8 mouse cellular contexts compared by ENCODE assay signal in genomic region chr5:31968046-31968506, GRCm38 (mm10).
A peak's percentile ranks its signal among the peaks of the same experiment; 100 is the strongest.
DNase-seq lines count a peak whose midpoint lies in the region; ATAC-seq lines count a peak whose summit lies in the region.

No protein-coding gene starts in this region.

- no peaks in the 10 kb centered on the region for H3K9me3 ChIP-seq in liver, embryonic 11.5 days (ENCODE audit: control insufficient read depth, low read length)
- no peaks in the 10 kb centered on the region for H3K9me3 ChIP-seq in embryonic facial prominence, embryonic 15.5 days (replicated peaks)
- no peaks in the 10 kb centered on the region for H3K9me3 ChIP-seq in stomach, embryonic 15.5 days

- no peak overlapping the region for H3K9ac ChIP-seq in liver, embryonic 11.5 days (ENCODE audit: low read depth, low read length)
- no peak overlapping the region for H3K9ac ChIP-seq in embryonic facial prominence, embryonic 15.5 days
- H3K9ac ChIP-seq in stomach, embryonic 15.5 days: no peak overlapping the region

- H3K4me1 ChIP-seq in liver, embryonic 11.5 days (replicated peaks; ENCODE audit: control insufficient read depth, insufficient read depth, low read length): no peaks in the 10 kb centered on the region
- H3K4me1 ChIP-seq in embryonic facial prominence, embryonic 15.5 days: peaks cover 10% of the 10 kb centered on the region; the same call in 1 of the 2 replicates
- peaks cover 9% of the 10 kb centered on the region; the same call in 1 of the 2 replicates for H3K4me1 ChIP-seq in stomach, embryonic 15.5 days

- 64% methylated on average over 6 of the region's 6 CpGs for WGBS in liver, embryonic 11.5 days
- WGBS in embryonic facial prominence, embryonic 15.5 days: 45% methylated on average over 6 of the region's 6 CpGs
- 54% methylated on average over 6 of the region's 6 CpGs for WGBS in stomach, embryonic 15.5 days

- no peak overlapping the region for H3K4me2 ChIP-seq in liver, embryonic 11.5 days
- H3K4me2 ChIP-seq in embryonic facial prominence, embryonic 15.5 days (replicated peaks): no peak overlapping the region
- H3K4me2 ChIP-seq in stomach, embryonic 15.5 days: no peak overlapping the region

- H3K27me3 ChIP-seq in liver, embryonic 11.5 days (replicated peaks; ENCODE audit: control insufficient read depth, insufficient read depth, low read length): no peaks in the 10 kb centered on the region
- H3K27me3 ChIP-seq in embryonic facial prominence, embryonic 15.5 days: no peaks in the 10 kb centered on the region
- no peaks in the 10 kb centered on the region for H3K27me3 ChIP-seq in stomach, embryonic 15.5 days (replicated peaks)

- no peaks in the 10 kb centered on the region for H3K36me3 ChIP-seq in liver, embryonic 11.5 days (ENCODE audit: control insufficient read depth, insufficient read depth, low read length)
- no peaks in the 10 kb centered on the region for H3K36me3 ChIP-seq in embryonic facial prominence, embryonic 15.5 days
- H3K36me3 ChIP-seq in stomach, embryonic 15.5 days: no peaks in the 10 kb centered on the region

- peak; percentile 10 for DNase-seq in liver
- DNase-seq in liver, embryonic 11.5 days (ENCODE audit: low spot score): no peak
- peak; percentile 86 to 88 for DNase-seq in kidney, postnatal 36 days
- DNase-seq in spleen, adult 12 weeks (ENCODE audit: low spot score): no peak
- no peak for DNase-seq in adrenal gland, adult 8-10 months
- DNase-seq in thymus, postnatal 14 days: no peak

- no peak overlapping the region for H3K27ac ChIP-seq in liver, embryonic 11.5 days (ENCODE audit: low read depth, low read length)
- peak overlapping the region; percentile 17; the same call in 1 of the 2 replicates for H3K27ac ChIP-seq in embryonic facial prominence, embryonic 15.5 days (replicated peaks)
- H3K27ac ChIP-seq in stomach, embryonic 15.5 days: peak overlapping the region; percentile 71; the same call in 1 of the 2 replicates

- ATAC-seq in liver, embryonic 11.5 days (replicated peaks; ENCODE audit: low FRiP score): no peak
- peak; percentile 83 for ATAC-seq in embryonic facial prominence, embryonic 15.5 days (ENCODE audit: insufficient number of reproducible peaks, low FRiP score, low TSS enrichment, low read depth)
- peak; percentile 88 for ATAC-seq in stomach, embryonic 15.5 days (ENCODE audit: insufficient read depth, low FRiP score, low read depth)

- no peak overlapping the region for H3K4me3 ChIP-seq in liver, embryonic 11.5 days (ENCODE audit: low read depth, low read length)
- H3K4me3 ChIP-seq in embryonic facial prominence, embryonic 15.5 days (replicated peaks): no peak overlapping the region
- no peak overlapping the region for H3K4me3 ChIP-seq in stomach, embryonic 15.5 days (replicated peaks)

Comparison
In these comparisons a context has a peak if more than half of its experiments do, and no peak if none do; other contexts are left out.
1. DNase-seq: peak in liver (single experiment) and kidney, postnatal 36 days (2 of 2); none in liver, embryonic 11.5 days (single experiment), spleen, adult 12 weeks (single experiment), adrenal gland, adult 8-10 months (single experiment) and thymus, postnatal 14 days (single experiment).